ENCODE assay signal across 23 mouse cellular contexts in the genomic region with DNA sequence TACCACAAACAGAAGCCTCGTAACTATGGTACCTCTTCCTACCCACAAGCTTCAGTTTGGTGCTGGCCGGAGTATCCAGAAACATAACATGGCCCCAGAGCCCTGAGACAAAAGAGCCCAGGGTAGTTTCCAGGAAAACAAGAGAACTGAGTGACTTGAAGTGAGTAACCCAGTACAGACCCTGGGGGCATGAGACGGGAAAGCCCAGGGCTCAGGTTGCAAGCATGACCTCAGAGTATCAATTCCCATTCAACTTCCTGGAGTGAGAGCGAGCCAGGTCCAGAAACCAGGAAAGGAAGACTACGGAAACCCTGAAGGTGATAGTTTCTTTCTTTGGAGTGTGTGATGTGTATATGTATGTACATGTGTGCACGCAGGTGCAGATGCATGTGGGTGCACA. TPM values are rescaled to one million over a fixed set of nuclear protein-coding genes. Genes with fewer than 3 reads are reported as not detected.
DNase-seq lines count a peak whose midpoint lies in the region; TF ChIP-seq lines count a peak whose summit lies in the region.
"Had no signal": no experiment of that assay in that cellular context is flagged by ENCODE, and none has a peak within 500 bp of the region (broad histone marks: within the 10 kb centered on the region; RNA-seq: fewer than 3 reads in every experiment).

No protein-coding gene starts in this region.

- H3K4me1 ChIP-seq in E14TG2a.4 (replicated peaks; ENCODE audit: low read depth, low read length) (peaks cover 76% of the 10 kb centered on the region), ES-E14 (ENCODE audit: control insufficient read depth in 2 of 2, insufficient read depth in 2 of 2, low read length in 2 of 2, poor library complexity in 1 of 2) (peaks cover 8 to 28% of the 10 kb centered on the region in 2 experiments)
- peaks cover 50% of the 10 kb centered on the region for H3K4me1 ChIP-seq in embryonic facial prominence, embryonic 10.5 days

- H3K27me3 ChIP-seq in E14TG2a.4 (ENCODE audit: insufficient read depth, low read length) = no peaks in the 10 kb centered on the region
- no peaks in the 10 kb centered on the region for H3K27me3 ChIP-seq in embryonic facial prominence, embryonic 10.5 days (replicated peaks; ENCODE audit: low read depth, poor library complexity, severe bottlenecking)
- H3K27me3 ChIP-seq: hindbrain, embryonic 12.5 days; kidney, embryonic 15.5 days; limb, embryonic 12.5 days; lung, embryonic 15.5 days; midbrain, embryonic 15.5 days; neural tube, embryonic 15.5 days had no signal

- H3K9me3 ChIP-seq in E14TG2a.4 (ENCODE audit: low read length) = no peaks in the 10 kb centered on the region
- no peaks in the 10 kb centered on the region for H3K9me3 ChIP-seq in ES-E14 (ENCODE audit: control insufficient read depth, insufficient read depth, low read depth, low read length)
- H3K9me3 ChIP-seq in embryonic facial prominence, embryonic 10.5 days = no peaks in the 10 kb centered on the region
- H3K9me3 ChIP-seq: hindbrain, embryonic 12.5 days; kidney, embryonic 15.5 days; limb, embryonic 12.5 days; lung, embryonic 15.5 days; midbrain, embryonic 10.5 days; midbrain, embryonic 15.5 days; neural tube, embryonic 15.5 days had no signal

- TF ChIP-seq CTCF in E14TG2a.4 (conservative IDR thresholded peaks at IDR 0.05; ENCODE audit: low read length) = no peak

- H3K4me3 ChIP-seq in E14TG2a.4 (replicated peaks; ENCODE audit: low read length) (peak overlapping the region; percentile 51), ES-E14 (ENCODE audit: insufficient read depth in 1 of 2, low read depth in 1 of 2, low read length in 2 of 2, poor library complexity in 1 of 2, severe bottlenecking in 1 of 2) (peak overlapping the region in 1 of 2 experiments; percentile 16; a peak in 2 of 4 replicates)
- no peak overlapping the region for H3K4me3 ChIP-seq in embryonic facial prominence, embryonic 10.5 days
- H3K4me3 ChIP-seq: hindbrain, embryonic 12.5 days; kidney, embryonic 15.5 days; limb, embryonic 12.5 days; lung, embryonic 15.5 days; midbrain, embryonic 10.5 days; midbrain, embryonic 15.5 days; neural tube, embryonic 15.5 days had no signal

- H3K36me3 ChIP-seq in E14TG2a.4 (ENCODE audit: insufficient read depth, low read length) (no peaks in the 10 kb centered on the region), ES-E14 (ENCODE audit: control insufficient read depth, insufficient read depth, low read length, poor library complexity, severe bottlenecking) (peaks cover 2% of the 10 kb centered on the region; the same call in 1 of the 2 replicates)
- no peaks in the 10 kb centered on the region for H3K36me3 ChIP-seq in embryonic facial prominence, embryonic 10.5 days (replicated peaks)
- H3K36me3 ChIP-seq: hindbrain, embryonic 12.5 days; kidney, embryonic 15.5 days; limb, embryonic 12.5 days; lung, embryonic 15.5 days; midbrain, embryonic 10.5 days; midbrain, embryonic 15.5 days; neural tube, embryonic 15.5 days had no signal

- 62% methylated on average over 6 of the region's 6 CpGs for WGBS in embryonic facial prominence, embryonic 10.5 days

- peak overlapping the region; percentile 74; the same call in 1 of the 2 replicates for H3K27ac ChIP-seq in ES-E14 (ENCODE audit: insufficient read depth, low read depth, low read length, poor library complexity, severe bottlenecking)
- no peak overlapping the region for H3K27ac ChIP-seq in embryonic facial prominence, embryonic 10.5 days (replicated peaks)
- H3K27ac ChIP-seq: hindbrain, embryonic 12.5 days; hindbrain, postnatal 0 days; limb, embryonic 12.5 days; lung, embryonic 15.5 days; midbrain, embryonic 10.5 days; midbrain, embryonic 15.5 days; neural tube, embryonic 15.5 days had no signal

- peak; percentile 69 for DNase-seq in ES-E14 (ENCODE audit: low read depth, low spot score)
- DNase-seq in embryonic facial prominence, embryonic 10.5 days (ENCODE audit: low spot score) = peak; percentile 46
- DNase-seq in cerebellum, adult 11-12 months = no peak
- DNase-seq in spleen, postnatal 14 days (ENCODE audit: low spot score in 2 of 2) = no peak
- DNase-seq in cerebellum, postnatal 14 days = no peak
- DNase-seq: adrenal gland, adult 8-10 months; cerebellum, adult 8-10 months; gastrocnemius, postnatal 14 days; heart, postnatal 36 days; kidney, adult 11 months; kidney, postnatal 25 days; retina, postnatal 1 day; right cerebral cortex, postnatal 14 days; spleen, adult 18-20 months had no signal

- peak overlapping the region; percentile 16; the same call in 1 of the 2 replicates for H3K9ac ChIP-seq in ES-E14 (ENCODE audit: insufficient read depth, low read depth, low read length, poor library complexity, severe bottlenecking)
- H3K9ac ChIP-seq: hindbrain, embryonic 12.5 days; kidney, embryonic 15.5 days; limb, embryonic 12.5 days; lung, embryonic 15.5 days; midbrain, embryonic 15.5 days; neural tube, embryonic 15.5 days had no signal

- in situ Hi-C loops in ES-E14 (cut with MboI; ENCODE audit: low sequenced_read_pairs in 2 of 2, unreplicated experiment in 2 of 2) = no loop called here

TF ChIP-seq in ES-E14, 5 proteins besides CTCF, POLR2A, EP300 and RAD21:
- no peak for TF ChIP-seq CHD2 (IDR thresholded peaks at IDR 0.05; ENCODE audit: low read depth, low read length)
- no peak for TF ChIP-seq ZC3H11A (IDR thresholded peaks at IDR 0.05; ENCODE audit: borderline replicate concordance, low read depth, low read length)

RNA-seq across cellular contexts. Expression of a gene that starts 14.2 kb away (rescaled TPM):
- total RNA-seq in ES-E14 (2012; rRNA removed) = 44.3 and 122 TPM in 2 replicates
- 15.8 and 17.2 TPM in 2 replicates for polyA plus RNA-seq in embryonic facial prominence, embryonic 10.5 days (2016; fragmentation: Nextera tagmentation; extraction: Ambion mirVana)

Comparison
In these comparisons a context has a peak if more than half of its experiments do, and no peak if none do; other contexts are left out.
1. DNase-seq: peak in ES-E14 (single experiment) and embryonic facial prominence, embryonic 10.5 days (single experiment); none in cerebellum, adult 11-12 months (single experiment), spleen, postnatal 14 days (0 of 2) and cerebellum, postnatal 14 days (0 of 2).